Mouse (Mus musculus) olfactory bulb, adult 2 months (tissue): ENCODE measurements around the gene H2-Q6.
"Not testable (repeated sequence)": the region's sequence is repeated elsewhere in the genome, so short reads cannot be mapped to it uniquely, and the experiment has no call there.

Source experiments
- CTCF ChIP-seq: fragments of 200-500 bp; IDR thresholded peaks from 2 replicates; pipeline ENCODE4 v1.5.1; 2012; ENCODE audit warnings: low read depth, mild to moderate bottlenecking, low read length, moderate library complexity; ENCODE audit not compliant: insufficient read depth
- POLR2A ChIP-seq: fragments of 200-500 bp; IDR thresholded peaks from 2 replicates; pipeline ENCODE4 v1.6.1; 2012; ENCODE audit warnings: mild to moderate bottlenecking, low read depth, low read length, moderate library complexity; ENCODE audit not compliant: insufficient read depth

DNA sequence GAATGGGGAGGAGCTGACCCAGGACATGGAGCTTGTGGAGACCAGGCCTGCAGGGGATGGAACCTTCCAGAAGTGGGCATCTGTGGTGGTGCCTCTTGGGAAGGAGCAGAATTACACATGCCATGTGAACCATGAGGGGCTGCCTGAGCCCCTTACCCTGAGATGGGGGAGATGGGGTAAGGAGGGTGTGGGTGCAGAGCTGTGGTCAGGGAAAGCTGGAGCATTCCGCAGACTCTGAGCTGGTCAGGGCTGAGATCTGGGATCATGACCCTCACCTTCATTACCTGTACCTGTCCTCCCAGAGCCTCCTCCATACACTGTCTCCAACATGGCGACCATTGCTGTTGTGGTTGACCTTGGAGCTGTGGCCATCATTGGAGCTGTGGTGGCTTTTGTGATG, 17.7 kb downstream of the H2-Q6 start:
- TF ChIP-seq POLR2A, CTCF: not testable (repeated sequence)
